Mouse (Mus musculus): ENCODE results near the gene Olfr1141. TPM values are rescaled to one million over a fixed set of nuclear protein-coding genes. Genes with fewer than 3 reads are reported as not detected.

The Olfr1141 gene
- polyA plus RNA-seq (2012; rRNA removed): not detected in 2 replicates

DNA sequence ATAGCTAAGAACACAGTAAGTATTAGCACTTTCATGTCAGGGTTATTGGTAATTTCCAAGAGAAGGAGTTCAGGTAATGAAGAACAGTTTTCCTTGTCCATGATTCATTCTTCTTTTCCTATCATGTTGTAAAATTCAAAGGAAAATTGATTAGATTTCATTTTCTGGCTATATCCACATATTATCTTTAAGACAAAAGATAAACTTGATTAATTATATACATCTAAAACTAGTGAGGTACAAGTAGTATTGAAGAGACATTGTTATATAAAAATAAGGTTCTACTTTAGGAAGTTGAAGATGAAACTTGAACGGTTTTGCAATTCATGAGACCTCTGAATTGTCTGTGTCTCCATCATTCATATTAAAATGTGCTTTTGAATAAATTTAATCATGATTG lies at the start of gene Olfr1141:
Olfr1141 (minus strand) TSS at position 101 of the 400 bp plus-strand sequence.
- no peak for DNase-seq (ENCODE audit: low read depth)

DNA sequence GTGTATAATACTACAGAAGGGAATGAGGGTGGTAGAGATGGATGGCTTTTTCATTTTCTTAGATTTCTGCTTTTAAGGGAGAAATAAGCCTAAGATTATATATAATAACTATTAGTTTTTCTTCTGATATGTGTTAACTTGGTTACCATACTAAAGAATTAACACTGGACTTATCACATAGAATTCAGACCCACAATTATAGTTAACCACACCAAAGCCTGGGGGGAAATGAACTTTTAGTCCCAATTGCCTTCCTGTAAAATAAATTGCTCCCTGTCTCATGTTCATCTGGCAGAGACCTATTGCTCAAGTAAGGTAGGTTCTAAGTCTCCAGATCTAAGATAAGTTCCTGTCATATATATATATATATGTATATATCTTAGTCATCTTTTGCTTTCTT lies 46.5 kb upstream of the Olfr1141 start, which contains the start of gene Olfr1143:
Olfr1143 (plus strand) TSS at position 301 of the 400 bp plus-strand sequence.
- no peak for DNase-seq (ENCODE audit: low read depth)

DNA sequence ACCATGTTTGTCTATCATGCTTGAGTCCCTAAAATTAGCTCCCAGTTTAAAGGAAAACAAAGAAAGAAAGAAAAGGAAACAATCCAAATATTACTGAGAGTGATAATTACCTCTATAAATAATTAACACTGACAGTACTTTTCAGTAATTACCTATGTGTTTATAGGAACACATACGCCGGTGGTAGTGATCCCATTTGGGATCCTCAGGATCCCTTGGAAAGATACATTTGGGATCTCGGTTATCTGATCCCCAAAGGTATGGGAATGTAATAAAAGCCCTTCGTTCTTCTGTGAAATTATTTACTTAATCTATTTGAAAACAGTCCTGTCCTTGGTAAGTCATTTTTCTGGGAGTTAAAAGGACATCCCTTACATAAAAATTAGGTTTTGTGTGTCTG lies 25.4 kb upstream of the Olfr1141 start, which contains the start of gene Olfr152:
Olfr152 (plus strand) TSS at position 301 of the 400 bp plus-strand sequence.
- no peak for DNase-seq (ENCODE audit: low read depth)

DNA sequence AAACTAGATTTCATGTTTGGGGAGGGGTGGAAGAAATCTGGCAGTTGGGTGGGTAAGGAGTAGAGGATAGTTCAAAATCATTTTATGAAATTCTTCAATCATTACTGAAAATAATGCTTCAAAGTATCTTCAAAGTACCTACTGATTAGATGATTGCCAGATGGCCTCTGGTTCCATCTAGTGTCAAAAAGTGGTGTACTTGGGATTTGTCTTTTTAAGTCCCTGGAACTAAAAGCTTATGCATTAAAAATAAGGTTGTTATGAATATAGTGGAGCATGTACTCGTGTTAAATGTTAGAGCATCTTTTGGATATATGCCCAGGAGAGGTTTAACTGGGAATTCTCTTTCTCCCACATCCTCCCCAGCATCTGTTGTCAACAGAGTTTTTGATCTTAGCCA lies 22.4 kb upstream of the Olfr1141 start:
- no peak for DNase-seq (ENCODE audit: low read depth)

DNA sequence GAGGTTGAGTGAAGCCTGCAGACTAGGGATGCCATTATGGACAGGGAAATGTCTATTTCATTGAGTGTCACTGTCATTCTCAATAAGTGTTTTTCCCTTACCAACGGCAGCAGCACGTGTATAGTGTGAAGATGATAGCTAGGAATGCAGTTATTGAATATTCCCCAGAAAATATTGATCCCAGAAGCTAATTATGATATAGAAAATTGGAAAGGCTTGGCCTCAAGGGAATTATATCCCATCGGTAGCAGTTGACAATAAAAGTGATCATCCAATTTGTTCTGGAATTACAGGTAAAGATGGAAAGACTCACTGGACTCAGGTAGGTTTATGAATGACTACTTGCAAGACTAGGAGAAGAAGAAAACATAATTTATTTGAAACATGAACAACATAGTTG lies 10.3 kb downstream of the Olfr1141 start, which contains the start of gene Olfr1140:
Olfr1140 (plus strand) TSS at position 301 of the 400 bp plus-strand sequence.
- no peak for DNase-seq (ENCODE audit: low read depth)

DNA sequence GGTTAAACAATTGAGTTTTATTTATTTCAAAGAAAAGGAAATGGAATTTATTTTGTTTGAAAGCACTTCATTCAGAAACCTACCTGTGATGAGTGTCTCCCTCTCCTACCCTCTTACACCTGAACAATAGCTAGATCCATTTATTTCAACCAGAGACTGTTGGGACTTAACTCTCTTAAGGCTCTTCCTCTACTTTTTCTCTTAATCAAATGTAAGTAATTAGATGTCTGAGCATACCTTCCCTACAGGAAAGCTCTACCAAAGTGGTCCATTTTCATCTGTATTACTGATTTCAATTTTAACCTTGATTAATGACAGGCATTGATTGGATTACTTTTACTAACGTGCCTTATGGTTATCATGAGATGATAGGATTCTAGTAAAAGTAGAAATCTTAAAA lies 13.9 kb downstream of the Olfr1141 start, which contains the start of gene Olfr1138:
Olfr1138 (minus strand) TSS at position 101 of the 400 bp plus-strand sequence.
- DNase-seq (ENCODE audit: low read depth): no peak

DNA sequence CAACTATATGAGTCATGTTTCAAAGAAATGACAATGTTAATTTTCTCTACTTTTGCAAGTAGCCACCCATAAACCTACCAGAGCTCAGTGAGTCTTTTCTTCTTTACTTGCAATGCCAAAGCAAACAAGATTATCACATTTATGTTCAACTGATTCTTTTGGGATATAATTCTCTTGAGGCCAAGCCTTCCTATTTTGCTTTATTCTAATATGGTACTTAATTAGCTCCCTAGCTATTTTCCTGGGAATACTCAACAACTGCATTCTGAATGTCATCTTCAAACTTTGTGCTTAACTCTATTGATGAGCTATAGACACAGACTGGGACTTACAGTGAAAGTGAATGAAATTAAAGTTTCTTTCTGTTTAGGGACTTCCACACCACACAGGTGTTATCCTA lies 40.7 kb downstream of the Olfr1141 start, which contains the start of gene Olfr1137:
Olfr1137 (minus strand) TSS at position 101 of the 400 bp plus-strand sequence.
- DNase-seq (ENCODE audit: low read depth): no peak

Other genes with a start within 250 kb of the Olfr1141 start
- not detected in 2 replicates for gene Pramel6, start 247.4 kb downstream of the Olfr1141 start, polyA plus RNA-seq (2012; rRNA removed)
- gene Olfr153, start 222.2 kb downstream of the Olfr1141 start, polyA plus RNA-seq (2012; rRNA removed): not detected in 2 replicates
- not detected in 2 replicates for gene Olfr1128, start 208.4 kb downstream of the Olfr1141 start, polyA plus RNA-seq (2012; rRNA removed)
- gene Olfr1129, start 180.1 kb downstream of the Olfr1141 start, polyA plus RNA-seq (2012; rRNA removed): not detected in 2 replicates
- gene Olfr1130, start 147.8 kb downstream of the Olfr1141 start, polyA plus RNA-seq (2012; rRNA removed): not detected in 2 replicates
- not detected in 2 replicates for gene Olfr1131, start 126.9 kb downstream of the Olfr1141 start, polyA plus RNA-seq (2012; rRNA removed)
- not detected in 2 replicates for gene Olfr1132, start 116.5 kb downstream of the Olfr1141 start, polyA plus RNA-seq (2012; rRNA removed)
- not detected in 2 replicates for gene Olfr1133, start 106.6 kb downstream of the Olfr1141 start, polyA plus RNA-seq (2012; rRNA removed)
- gene Olfr1134, start 95.5 kb downstream of the Olfr1141 start, polyA plus RNA-seq (2012; rRNA removed): not detected in 2 replicates
- gene Olfr1135, start 80.3 kb downstream of the Olfr1141 start, polyA plus RNA-seq (2012; rRNA removed): not detected in 2 replicates
- not detected in 2 replicates for gene Olfr1136, start 60.0 kb downstream of the Olfr1141 start, polyA plus RNA-seq (2012; rRNA removed)
- not detected in 2 replicates for gene Olfr1137, start 40.8 kb downstream of the Olfr1141 start, polyA plus RNA-seq (2012; rRNA removed)
- not detected in 2 replicates for gene Olfr1138, start 14.0 kb downstream of the Olfr1141 start, polyA plus RNA-seq (2012; rRNA removed)
- gene Olfr1140, start 10.2 kb downstream of the Olfr1141 start, polyA plus RNA-seq (2012; rRNA removed): not detected in 2 replicates
- not detected in 2 replicates for gene Olfr152, start 25.5 kb upstream of the Olfr1141 start, polyA plus RNA-seq (2012; rRNA removed)
- not detected in 2 replicates for gene Olfr1143, start 46.6 kb upstream of the Olfr1141 start, polyA plus RNA-seq (2012; rRNA removed)
- not detected in 2 replicates for gene Olfr1145, start 55.8 kb upstream of the Olfr1141 start, polyA plus RNA-seq (2012; rRNA removed)
- not detected in 2 replicates for gene Olfr1148, start 76.5 kb upstream of the Olfr1141 start, polyA plus RNA-seq (2012; rRNA removed)
- gene Olfr1150-ps1, start 90.0 kb upstream of the Olfr1141 start, polyA plus RNA-seq (2012; rRNA removed): not detected in 2 replicates
- gene Olfr1151, start 101.9 kb upstream of the Olfr1141 start, polyA plus RNA-seq (2012; rRNA removed): not detected in 2 replicates
- gene Olfr1152, start 112.5 kb upstream of the Olfr1141 start, polyA plus RNA-seq (2012; rRNA removed): not detected in 2 replicates
- gene Olfr1153, start 141.0 kb upstream of the Olfr1141 start, polyA plus RNA-seq (2012; rRNA removed): not detected in 2 replicates
- not detected in 2 replicates for gene Olfr1154, start 151.2 kb upstream of the Olfr1141 start, polyA plus RNA-seq (2012; rRNA removed)
- not detected in 2 replicates for gene Olfr1155, start 191.1 kb upstream of the Olfr1141 start, polyA plus RNA-seq (2012; rRNA removed)
- not detected in 2 replicates for gene Olfr1156, start 199.1 kb upstream of the Olfr1141 start, polyA plus RNA-seq (2012; rRNA removed)
- not detected in 2 replicates for gene Olfr1157, start 214.3 kb upstream of the Olfr1141 start, polyA plus RNA-seq (2012; rRNA removed)
- gene Olfr74, start 220.7 kb upstream of the Olfr1141 start, polyA plus RNA-seq (2012; rRNA removed): not detected in 2 replicates
- not detected in 2 replicates for gene Olfr1158, start 236.1 kb upstream of the Olfr1141 start, polyA plus RNA-seq (2012; rRNA removed)